Mouse (Mus musculus) spleen, postnatal 14 days (tissue): ENCODE data around the gene Robo3.
A peak's percentile ranks its signal among the peaks of the same experiment; 100 is the strongest.

ENCODE experiments used
- DNase-seq, 2 experiments: peaks; one replicate each; pipeline ENCODE4 v3.0.0; 2021 to 2022; ENCODE audit warnings: low spot score in 2 of 2

Robo3 gene

DNA sequence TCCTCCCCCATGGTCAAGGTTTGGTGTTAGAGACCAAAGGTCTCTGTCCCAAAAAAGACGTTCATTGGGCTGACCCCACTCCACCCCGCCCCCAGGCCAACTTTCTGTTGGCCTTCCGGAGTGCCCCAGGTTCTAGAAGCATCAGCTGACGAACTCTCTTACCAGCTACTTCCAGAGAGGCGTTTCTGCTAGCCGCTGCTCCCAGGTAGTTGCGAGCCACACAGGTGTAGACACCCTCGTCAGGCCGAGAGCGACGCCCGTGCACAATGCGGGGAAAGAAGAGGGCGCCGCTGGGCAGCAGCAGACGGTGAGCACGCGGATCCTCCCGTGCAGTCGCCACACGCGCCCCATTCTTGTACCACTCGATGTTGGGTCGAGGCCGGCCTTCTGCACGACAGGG, 3.7 kb downstream of the Robo3 start:
- no peak for DNase-seq

DNA sequence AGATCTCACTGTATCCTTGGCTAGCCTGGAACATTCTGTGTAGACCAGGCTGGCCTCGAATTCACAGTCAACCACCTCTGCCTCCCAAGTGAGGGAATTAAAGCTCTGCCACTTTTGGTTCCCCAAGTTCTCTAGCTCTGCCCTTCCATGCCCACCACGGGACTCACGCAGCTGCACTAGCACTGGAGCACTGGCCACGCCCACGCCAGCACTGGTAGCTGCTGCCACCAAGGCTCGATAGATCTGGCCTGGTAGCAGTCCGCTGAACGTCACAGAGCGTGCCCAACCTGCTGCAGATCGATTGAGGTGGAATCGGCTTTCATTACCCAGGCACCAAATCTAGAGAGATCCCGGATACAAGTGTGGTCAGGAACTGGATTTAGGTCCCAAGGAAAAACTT, 11.8 kb downstream of the Robo3 start:
- peak in 1 of 2 experiments; percentile 16 for DNase-seq

DNA sequence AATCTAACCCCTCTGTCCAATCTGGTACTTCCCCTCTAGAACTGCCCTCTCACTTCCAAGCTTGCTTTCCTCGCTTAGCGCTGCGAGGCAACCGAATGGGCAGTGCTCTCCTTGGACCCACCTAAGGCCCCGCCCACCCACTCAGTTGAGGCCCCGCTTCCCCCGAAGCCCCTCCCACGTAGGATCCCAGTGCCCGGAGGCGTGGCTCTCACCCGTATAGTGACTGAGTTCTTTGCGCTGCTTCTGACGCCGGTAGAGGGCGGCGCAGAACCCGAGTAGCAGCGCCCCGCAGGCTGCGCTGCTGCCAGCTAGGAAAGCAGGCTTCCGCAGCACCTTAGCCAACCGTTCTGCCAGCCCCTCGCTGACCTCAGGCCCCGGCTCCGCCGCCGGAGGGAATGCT, 12.4 kb downstream of the Robo3 start:
- DNase-seq, result peak; percentile 48 to 50

DNA sequence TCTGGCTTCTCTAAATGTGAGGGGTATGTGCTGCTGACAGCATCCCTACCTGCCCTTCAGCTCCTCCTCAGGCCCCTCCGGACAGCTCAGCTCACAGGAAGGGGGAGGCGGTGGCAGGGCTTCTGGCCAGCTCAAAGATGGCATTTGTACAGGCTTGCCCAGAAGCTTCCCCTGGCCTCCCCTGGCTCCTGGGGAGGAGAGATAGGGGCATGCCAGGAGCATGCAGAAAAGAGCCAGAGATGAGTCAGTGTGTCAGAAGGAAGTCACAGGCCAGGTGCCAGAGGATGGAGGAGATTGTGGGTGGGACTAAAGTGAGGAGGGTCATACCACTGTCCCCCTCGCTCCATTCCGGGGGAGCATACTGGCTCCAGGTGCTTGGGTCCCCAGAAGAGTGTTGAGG, 14.3 kb downstream of the Robo3 start:
- DNase-seq, result no peak

DNA sequence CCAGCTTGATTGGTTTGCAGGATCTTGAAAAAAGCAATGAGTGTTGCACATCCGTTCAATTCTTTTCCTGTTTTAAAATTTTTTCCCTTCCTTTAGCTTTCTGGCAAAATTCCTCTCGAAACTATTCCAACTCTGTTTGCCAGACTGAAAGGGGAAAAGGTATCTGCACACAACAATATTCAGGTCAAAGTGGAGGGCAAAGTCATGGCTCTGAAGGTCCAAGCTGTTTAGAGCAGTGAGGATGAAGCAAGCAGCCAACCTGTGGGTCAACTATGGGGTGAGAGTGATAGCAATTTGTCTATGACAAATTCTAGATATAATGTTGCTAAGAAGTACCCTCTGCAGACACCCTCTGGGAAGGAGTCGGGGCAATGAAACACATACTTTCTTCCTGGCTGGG, 18.4 kb downstream of the Robo3 start:
- DNase-seq, result no peak

DNA sequence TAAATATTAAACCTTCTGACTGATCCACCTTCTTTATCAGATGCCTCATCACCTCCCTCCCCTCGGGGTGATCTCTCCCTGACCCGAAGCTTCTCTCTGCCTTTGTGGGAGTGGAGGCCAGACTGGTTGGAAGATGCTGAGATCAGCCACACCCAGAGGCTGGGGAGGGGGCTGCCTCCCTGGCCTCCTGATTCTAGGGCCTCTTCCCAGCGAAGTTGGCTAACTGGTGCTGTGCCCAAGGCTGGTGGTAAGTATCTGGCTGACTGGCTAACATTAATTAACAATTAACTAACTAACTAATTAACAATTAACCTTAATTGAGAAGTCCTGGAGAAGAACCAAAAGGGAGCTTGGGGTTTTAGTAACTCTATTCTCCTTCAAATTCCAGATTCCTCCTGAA, 20.1 kb downstream of the Robo3 start:
- DNase-seq, result no peak

DNA sequence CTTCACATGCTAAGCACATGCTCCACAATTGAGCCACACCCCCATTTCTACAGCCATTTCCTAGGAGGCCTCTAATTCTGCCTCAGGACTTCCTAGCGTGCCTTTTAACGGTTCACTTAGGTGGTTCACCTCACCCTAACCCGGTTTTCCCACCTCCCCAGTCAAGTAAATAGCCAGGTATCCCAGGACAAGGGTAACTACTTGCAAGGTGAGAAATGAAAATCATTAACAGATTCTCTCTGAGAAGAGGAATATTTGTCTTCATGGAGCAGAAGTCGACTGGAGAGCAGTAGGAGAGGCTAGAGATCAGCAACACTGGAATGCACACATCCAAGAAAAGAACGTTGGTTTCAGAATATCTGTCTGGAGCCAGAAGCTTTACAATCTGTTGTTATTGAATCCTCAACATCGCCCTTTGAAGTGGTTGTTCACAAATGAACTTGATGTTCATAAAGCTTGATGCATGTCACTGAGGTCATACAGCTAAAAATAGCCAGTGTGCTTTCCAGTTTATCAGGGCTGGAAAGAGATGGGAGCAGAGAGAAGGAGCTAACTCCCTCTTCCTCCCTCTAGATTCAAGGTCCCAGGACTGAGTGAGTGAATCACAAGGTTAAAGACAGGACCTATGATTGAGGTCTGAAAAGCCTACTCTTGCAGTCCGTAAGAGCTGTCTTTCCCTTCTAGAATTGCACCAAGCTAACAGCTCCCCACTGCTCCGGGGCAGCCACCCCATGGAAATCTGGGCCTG, 23.2 kb downstream of the Robo3 start:
- DNase-seq, result no peak

DNA sequence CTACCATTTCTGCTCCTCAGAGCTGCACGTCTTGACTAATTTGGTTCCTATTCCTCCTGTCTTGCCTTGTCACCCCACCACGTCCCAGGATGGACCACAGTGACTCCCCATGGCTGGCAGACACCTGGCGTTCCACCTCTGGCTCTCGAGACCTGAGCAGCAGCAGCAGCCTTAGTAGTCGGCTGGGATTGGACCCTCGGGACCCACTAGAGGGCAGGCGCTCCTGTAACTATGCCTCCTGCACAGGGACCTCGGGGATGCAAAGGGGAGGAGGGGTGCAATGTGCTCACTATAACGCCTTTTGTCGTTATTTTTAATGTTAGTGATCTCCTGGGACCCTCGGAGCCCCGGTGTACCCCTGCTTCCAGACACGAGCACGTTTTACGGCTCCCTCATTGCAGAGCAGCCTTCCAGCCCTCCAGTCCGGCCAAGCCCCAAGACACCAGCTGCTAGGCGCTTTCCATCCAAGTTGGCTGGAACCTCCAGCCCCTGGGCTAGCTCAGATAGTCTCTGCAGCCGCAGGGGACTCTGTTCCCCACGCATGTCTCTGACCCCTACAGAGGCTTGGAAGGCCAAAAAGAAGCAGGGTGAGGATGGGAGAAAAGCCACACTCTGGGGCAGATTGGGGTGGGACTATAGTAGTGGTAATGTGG, 25.1 kb downstream of the Robo3 start:
- no peak for DNase-seq

DNA sequence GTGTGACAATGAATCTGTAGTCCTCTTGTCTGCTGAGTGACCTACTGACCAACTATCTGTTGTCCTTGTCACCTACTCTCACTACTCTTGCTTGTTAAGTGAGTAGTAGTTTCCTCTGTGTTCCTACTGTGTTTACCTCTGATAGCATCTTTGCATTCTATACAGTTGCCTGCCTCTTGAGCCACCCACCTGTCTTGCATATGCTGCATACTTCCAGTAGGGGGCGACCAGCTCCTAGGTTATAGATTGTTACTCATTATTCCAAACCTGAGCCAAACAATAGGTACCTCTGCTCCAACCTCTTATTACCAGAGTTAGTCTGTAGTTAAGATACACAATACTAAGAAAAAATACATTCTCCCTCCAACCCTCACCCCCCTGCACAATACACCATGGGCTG, 26.7 kb downstream of the Robo3 start:
- DNase-seq, result no peak

DNA sequence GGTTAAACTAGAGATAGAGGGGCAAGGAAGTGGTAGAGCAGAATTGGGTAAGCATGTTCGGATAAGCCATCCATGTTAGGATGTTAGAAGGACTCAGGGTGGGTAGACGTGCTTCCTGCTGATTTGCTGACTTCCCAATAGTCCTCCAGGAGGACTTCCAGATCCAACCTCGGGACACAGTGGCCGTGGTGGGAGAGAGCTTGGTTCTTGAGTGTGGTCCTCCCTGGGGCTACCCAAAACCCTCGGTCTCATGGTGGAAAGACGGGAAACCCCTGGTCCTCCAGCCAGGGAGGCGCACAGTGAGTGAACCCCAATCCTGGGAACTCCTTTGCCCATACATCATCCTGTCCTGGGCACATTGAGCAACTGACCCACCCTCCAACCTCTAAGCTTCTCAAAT, 30.0 kb downstream of the Robo3 start:
- no peak for DNase-seq

DNA sequence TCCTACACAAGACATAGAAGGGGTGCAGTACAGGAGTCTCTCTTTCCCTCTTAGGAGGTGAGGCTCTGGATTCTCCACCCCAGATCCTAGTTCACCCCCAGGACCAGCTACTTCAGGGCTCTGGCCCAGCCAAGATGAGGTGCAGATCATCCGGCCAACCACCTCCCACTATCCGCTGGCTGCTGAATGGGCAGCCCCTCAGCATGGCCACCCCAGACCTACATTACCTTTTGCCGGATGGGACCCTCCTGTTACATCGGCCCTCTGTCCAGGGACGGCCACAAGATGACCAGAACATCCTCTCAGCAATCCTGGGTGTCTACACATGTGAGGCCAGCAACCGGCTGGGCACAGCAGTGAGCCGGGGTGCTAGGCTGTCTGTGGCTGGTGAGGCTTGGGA, 30.5 kb downstream of the Robo3 start:
- DNase-seq, result no peak

DNA sequence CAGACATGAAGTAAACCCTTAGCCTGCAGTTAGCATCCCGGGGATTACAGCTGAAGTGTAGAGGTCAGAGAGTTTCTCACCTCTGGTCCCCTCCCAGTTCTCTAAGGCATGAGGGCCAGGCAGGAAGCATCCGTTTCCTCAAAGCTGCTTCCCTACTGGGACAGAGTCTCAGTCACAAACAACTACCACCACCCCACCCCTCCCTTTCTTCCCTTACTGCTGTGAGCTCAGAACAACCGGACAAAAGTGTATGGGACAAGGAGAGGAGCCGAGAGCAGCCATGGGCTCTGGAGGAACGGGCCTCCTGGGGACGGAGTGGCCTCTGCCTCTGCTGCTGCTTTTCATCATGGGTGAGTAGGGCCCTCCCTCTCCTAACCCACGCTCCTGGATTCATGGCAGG, 31.2 kb downstream of the Robo3 start, which contains the start of gene Robo4:
Gene Robo4 (plus strand): TSS at position 96 of the 400 bp plus-strand sequence.
- no peak for DNase-seq

DNA sequence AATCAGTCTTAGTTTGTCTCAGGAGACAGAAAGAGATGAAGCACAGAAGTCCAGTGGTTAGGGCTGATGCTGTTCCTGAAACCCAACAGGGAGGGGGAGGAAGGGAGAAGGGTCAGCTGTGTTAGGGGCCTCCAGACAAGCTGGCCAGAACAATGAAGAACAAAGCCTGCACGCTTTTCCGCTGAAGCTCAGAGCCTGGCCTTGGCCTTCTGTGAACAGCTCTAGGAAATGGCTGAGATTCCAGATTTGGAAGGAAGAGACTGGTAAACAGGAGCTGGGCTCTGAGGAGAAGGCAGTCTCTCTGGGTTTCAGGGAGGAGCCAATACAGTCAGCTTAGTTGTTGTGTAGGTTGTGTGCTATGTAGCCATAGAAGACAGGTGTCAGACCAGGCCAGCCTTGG, 32.5 kb downstream of the Robo3 start:
- no peak for DNase-seq

DNA sequence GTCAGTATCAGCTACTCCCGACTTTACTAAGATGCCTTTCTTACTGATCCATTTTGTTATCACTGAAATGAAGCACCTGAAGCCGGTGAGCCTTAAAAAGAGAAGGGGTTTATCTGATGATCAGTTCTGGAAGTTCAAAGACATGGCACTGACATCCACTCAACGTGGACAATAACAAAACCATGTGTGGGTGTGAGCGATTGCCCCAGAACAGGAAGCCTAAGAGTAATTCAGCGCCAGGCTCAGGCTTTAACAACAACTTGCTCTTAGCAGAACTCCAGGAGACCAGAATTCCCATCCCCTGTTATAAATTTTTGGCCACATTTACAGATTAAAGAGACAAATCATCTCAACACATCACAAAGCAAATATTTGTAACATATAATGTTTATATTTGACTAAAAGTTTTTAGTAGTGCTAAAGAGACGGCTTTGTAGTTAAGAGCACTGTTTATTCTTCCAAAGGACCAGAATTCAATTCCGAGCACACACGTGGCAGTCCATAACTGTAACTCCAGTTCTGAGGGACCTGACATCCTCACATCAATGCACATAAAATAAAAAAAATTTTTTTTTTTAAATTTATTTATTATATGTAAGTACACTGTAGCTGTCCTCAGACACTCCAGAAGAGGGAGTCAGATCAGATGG, 39.4 kb downstream of the Robo3 start:
- DNase-seq, result no peak

DNA sequence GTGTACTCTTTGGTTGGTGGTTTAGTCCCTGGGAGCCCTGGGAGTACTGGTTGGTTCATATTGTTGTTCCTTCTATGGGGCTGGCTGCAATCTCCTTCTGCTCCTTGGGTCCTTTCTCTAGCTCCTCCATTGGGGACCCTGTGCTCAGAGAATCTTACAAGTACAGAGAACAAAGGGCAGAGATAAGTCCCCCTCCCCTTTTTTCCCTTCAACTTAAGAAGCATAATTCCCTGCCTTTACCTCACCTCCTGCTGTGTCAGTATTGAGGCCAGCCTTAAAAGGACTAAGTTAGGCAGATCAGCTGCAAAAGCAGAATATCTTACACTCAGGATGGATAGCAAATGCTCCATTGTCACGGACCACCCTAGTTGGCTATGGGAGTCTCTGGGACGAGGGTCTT, 41.0 kb downstream of the Robo3 start:
- DNase-seq, result no peak

DNA sequence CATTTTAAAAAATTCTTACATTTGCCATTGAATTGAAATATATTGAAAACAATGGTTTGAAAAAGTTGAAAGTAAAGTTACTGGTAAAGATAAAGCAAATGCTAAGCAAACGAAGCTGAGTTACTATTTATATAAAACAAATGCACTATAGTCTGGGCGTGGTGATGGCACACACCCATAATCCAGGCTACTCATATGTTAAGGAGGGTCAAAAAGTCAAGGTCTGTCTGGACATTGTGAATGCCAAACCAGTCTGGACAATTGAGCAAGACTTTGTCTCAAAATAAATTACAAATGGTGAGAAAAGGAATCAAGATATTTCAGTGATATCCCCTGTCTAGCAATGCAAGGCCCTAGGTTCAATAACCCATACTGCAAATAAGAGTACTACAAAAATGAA, 42.2 kb downstream of the Robo3 start:
- no peak for DNase-seq

DNA sequence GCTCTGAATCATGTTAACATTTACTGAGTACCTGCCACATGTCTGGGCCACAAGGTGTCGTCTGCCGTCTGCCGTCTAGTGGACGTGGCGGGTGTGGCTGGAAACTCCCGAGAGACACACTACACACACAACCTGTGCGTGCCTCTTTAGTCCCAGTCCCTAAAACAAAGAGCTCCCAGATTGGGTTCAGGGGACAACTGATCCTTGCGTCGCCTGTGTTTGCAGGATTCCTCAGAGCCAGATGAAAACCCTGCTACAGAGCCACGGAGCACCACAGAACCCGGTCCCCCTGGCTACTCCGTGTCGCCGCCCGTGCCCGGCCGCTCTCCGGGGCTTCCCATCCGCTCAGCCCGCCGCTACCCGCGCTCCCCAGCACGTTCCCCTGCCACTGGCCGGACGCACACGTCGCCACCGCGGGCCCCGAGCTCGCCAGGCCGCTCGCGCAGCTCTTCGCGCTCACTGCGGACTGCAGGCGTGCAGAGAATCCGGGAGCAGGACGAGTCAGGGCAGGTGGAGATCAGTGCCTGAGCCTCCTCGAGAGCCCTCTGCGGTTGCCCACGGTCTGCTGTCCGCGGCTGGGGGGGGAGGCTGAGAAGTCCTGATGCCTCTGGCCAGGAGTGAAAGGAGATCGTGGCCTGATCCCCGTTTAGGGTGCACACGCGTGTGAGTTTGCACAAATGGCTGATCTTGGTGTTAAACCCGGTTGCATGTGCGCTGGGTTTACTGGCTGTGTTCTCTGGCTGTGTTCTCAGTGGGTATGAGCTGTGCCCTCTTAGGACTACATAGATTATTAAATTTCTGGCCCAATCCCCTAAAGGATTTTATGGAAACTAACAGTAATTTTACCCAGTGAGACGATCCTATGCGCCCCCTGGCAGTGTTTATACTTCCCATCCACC, 48.5 kb downstream of the Robo3 start:
- no peak for DNase-seq

DNA sequence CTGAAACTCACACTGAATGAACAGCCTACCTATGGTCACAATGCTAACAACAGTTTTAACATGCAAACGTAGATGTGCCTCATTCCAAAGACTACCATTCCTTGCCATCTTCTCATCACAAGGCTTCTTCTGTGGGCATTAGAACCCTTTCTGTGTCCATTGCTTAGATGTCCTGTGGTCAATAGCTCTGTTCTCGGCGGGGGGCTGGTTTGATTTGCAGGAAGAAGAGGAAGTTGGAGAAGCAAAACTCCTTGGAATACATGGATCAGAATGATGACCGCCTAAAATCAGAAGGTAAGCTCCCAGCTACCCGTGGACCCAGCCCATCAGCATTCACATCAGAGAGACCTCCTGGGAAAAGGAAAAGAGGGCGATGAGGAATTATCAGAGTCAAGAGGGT, 49.9 kb downstream of the Robo3 start:
- DNase-seq, result no peak

DNA sequence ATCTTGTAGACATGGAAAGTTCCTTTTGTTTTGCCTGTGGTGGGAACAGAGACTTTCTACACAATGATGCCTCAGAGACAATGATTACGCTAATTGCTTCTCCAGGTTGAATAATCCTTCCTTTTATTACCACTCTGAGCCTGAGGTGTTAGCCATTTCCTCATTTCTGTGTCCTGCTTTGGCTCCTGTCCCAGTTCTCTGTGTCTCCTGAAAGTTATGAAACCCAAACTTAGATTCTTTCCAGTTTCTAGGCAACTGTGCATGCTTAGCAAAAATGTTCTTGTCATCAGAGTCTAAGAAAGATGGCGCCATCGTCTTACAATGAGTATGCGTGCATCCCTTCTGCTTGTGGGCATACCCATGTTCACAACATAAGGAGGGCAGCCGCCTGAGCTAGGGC, 57.3 kb downstream of the Robo3 start:
- DNase-seq, result no peak

DNA sequence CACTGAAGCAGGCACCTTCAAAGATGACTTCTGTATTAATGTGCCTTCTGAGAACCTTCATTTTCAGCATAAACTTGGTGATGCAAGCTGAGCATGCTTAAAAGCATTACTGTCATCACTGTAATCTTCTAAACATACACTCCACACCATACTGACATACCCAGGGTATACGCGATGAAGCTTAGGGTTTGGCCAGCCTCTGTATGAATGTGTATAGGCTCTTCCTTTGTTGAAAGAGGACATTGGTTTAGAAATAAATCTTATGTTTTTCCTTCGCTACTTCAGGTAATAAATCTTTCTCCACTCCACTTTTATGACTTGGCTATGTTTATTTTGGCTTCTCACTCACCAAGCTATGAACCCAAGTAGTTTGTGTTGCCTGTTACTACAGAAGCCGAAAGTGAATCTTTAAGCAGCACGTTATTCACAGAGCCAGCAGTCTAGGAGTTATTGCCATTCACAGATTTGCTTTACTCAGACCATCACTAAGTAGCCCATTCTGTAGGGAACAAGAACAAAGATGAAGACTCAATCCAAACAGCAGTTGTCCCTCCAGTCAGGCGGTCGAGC, 61.7 kb downstream of the Robo3 start:
- DNase-seq, result no peak

DNA sequence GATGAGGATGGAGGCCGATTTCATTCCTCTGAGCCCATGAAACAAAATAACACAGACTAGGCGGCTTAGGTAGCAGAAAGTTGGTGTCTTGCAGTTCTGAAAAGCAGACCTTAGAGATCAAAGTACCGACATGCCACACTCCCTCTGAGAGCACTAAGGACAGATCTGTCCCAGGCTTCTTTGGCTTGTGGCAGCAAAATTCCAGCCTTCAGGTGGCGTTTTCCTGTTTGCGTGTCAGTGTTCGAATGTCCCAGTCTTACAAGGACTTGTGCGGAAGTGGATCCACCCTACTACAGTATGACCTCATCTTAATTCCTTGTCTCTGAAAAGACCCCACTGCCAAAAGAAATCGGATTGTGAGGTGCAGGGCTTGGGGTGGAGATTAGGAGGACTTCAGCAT, 64.2 kb downstream of the Robo3 start:
- DNase-seq, result no peak
